Mouse (Mus musculus) heart, embryonic 12.5 days (tissue): Measurements from ENCODE around the gene Gkn2. TPM values are rescaled to one million over a fixed set of nuclear protein-coding genes. Genes with fewer than 3 reads are reported as not detected.

Experiments used
- ATAC-seq: fragments of 200-750 bp; cut with Nextera tagmentation; 2 replicates; pipeline ENCODE4 v1.8.0; 2017; ENCODE audit warnings: moderate TSS enrichment, moderate library complexity; ENCODE audit not compliant: insufficient number of reproducible peaks, low FRiP score
- H3K27ac ChIP-seq: fragments of 300-500 bp; sonication (generic); 2 replicates; pipeline ENCODE4 v1.5.1; 2016; ENCODE audit warnings: mild to moderate bottlenecking, moderate library complexity; ENCODE audit not compliant: poor library complexity, severe bottlenecking
- H3K27me3 ChIP-seq: fragments of 300-500 bp; sonication (generic); replicated peaks from 2 replicates; pipeline ENCODE4 v1.6.1; 2016; ENCODE audit warnings: mild to moderate bottlenecking, moderate library complexity
- H3K36me3 ChIP-seq: fragments of 300-500 bp; sonication (generic); 2 replicates; pipeline ENCODE4 v1.6.1; 2016; ENCODE audit warnings: mild to moderate bottlenecking, moderate library complexity
- H3K4me1 ChIP-seq: fragments of 300-500 bp; sonication (generic); replicated peaks from 2 replicates; pipeline ENCODE4 v1.6.1; 2016; ENCODE audit warnings: mild to moderate bottlenecking
- H3K4me2 ChIP-seq: fragments of 300-500 bp; sonication (generic); 2 replicates; pipeline ENCODE4 v1.6.1; 2016; ENCODE audit warnings: mild to moderate bottlenecking, moderate library complexity
- H3K4me3 ChIP-seq: fragments of 300-500 bp; sonication (generic); 2 replicates; pipeline ENCODE4 v1.5.1; 2016; ENCODE audit warnings: mild to moderate bottlenecking
- H3K9ac ChIP-seq: fragments of 300-500 bp; sonication (generic); 2 replicates; pipeline ENCODE4 v1.6.1; 2016; ENCODE audit warnings: mild to moderate bottlenecking, moderate library complexity
- H3K9me3 ChIP-seq: fragments of 300-500 bp; sonication (generic); replicated peaks from 2 replicates; pipeline ENCODE4 v1.6.1; 2016; ENCODE audit warnings: mild to moderate bottlenecking, moderate library complexity
- WGBS: fragments of 180-500 bp; shearing (Covaris S2); methylation state at CpG from one replicate; pipeline ENCODE4 v1.1.7; 2016; 5-methylcytosine and 5-hydroxymethylcytosine counted together
- polyA plus RNA-seq: library from polyadenylated mRNA; unstranded; fragments of >200 nt; fragmentation: Nextera tagmentation; extraction: Ambion mirVana; gene quantifications from 2 replicates; pipeline ENCODE4 v1.2.1, GENCODE M21; 2016

The Gkn2 gene
- polyA plus RNA-seq, 1 experiment from 2014 or later: not detected

- no peak overlapping the region for H3K27ac ChIP-seq
- H3K9me3 ChIP-seq: no peaks in the 10 kb centered on the region
- H3K4me3 ChIP-seq: no peak overlapping the region
- H3K9ac ChIP-seq: no peak overlapping the region
- WGBS: 76% methylated on average over 5 of the region's 5 CpGs
- peaks cover 54% of the 10 kb centered on the region for H3K27me3 ChIP-seq
- H3K4me1 ChIP-seq: no peaks in the 10 kb centered on the region
- no peaks in the 10 kb centered on the region for H3K36me3 ChIP-seq
- no peak overlapping the region for H3K4me2 ChIP-seq
- ATAC-seq: no peak
Measured at GRCm38 (mm10) chr6:87369223-87369622, 3.9 kb upstream of the Gkn2 start.

GRCm38 (mm10) chr6:87383926-87384691 lies 11.0 kb downstream of the Gkn2 start:
- Histone ChIP-seq H3K36me3 (no peaks in the 10 kb centered on the region), H3K9me3 (no peaks in the 10 kb centered on the region), H3K4me3 (peak overlapping the region; percentile 24), H3K27me3 (peaks cover 80% of the 10 kb centered on the region), H3K4me1 (peaks cover 13% of the 10 kb centered on the region), H3K27ac (no peak overlapping the region), H3K9ac (no peak overlapping the region), H3K4me2 (peak overlapping the region; percentile 64)
- ATAC-seq: no peak
- WGBS: 9% methylated on average over 24 of the region's 24 CpGs

GRCm38 (mm10) chr6:87384761-87385160 lies 11.6 kb downstream of the Gkn2 start:
- 51% methylated on average over 6 of the region's 6 CpGs for WGBS
- Histone ChIP-seq H3K27ac (no peak overlapping the region), H3K9ac (no peak overlapping the region), H3K9me3 (no peaks in the 10 kb centered on the region), H3K27me3 (peaks cover 78% of the 10 kb centered on the region), H3K4me2 (peak overlapping the region; percentile 64; the same call in 1 of the 2 replicates), H3K4me1 (peaks cover 19% of the 10 kb centered on the region), H3K4me3 (no peak overlapping the region), H3K36me3 (no peaks in the 10 kb centered on the region)
- ATAC-seq: no peak

GRCm38 (mm10) chr6:87386203-87386602 lies 13.0 kb downstream of the Gkn2 start:
- H3K27me3 ChIP-seq: peaks cover 77% of the 10 kb centered on the region
- no peak for ATAC-seq

GRCm38 (mm10) chr6:87386681-87387080 lies 13.5 kb downstream of the Gkn2 start:
- 74% methylated on average over 10 of the region's 10 CpGs for WGBS
- no peak for ATAC-seq
- H3K9me3 ChIP-seq: no peaks in the 10 kb centered on the region
- no peak overlapping the region for H3K9ac ChIP-seq
- H3K4me1 ChIP-seq: peaks cover 22% of the 10 kb centered on the region
- no peaks in the 10 kb centered on the region for H3K36me3 ChIP-seq
- peaks cover 76% of the 10 kb centered on the region for H3K27me3 ChIP-seq
- no peak overlapping the region for H3K4me3 ChIP-seq
- no peak overlapping the region for H3K27ac ChIP-seq
- H3K4me2 ChIP-seq: no peak overlapping the region

More at GRCm38 (mm10) chr6:87386203-87386602, 13.0 kb downstream of the Gkn2 start:
- H3K4me3 ChIP-seq: no peak overlapping the region
- H3K27ac ChIP-seq: no peak overlapping the region
- H3K36me3 ChIP-seq: no peaks in the 10 kb centered on the region
- no peak overlapping the region for H3K4me2 ChIP-seq
- no peak overlapping the region for H3K9ac ChIP-seq
- 5% methylated on average over 7 of the region's 7 CpGs for WGBS
- H3K4me1 ChIP-seq: peaks cover 22% of the 10 kb centered on the region
- H3K9me3 ChIP-seq: no peaks in the 10 kb centered on the region

- Histone ChIP-seq H3K9ac (no peak within 1 kb of the TSS), H3K4me2 (no peak within 1 kb of the TSS), H3K27ac (no peak within 1 kb of the TSS), H3K27me3 (peaks cover 73% of the 10 kb centered on the region), H3K36me3 (no peaks in the 10 kb centered on the region), H3K9me3 (no peaks in the 10 kb centered on the region), H3K4me3 (no peak within 1 kb of the TSS), H3K4me1 (peaks cover 31% of the 10 kb centered on the region)
- 43% methylated on average over 7 of the region's 7 CpGs for WGBS
- no peak for ATAC-seq
Measured at GRCm38 (mm10) chr6:87388877-87389276, 15.7 kb downstream of the Gkn2 start, which contains the start of gene Gkn3. TSS of gene Gkn3 (minus strand) at chr6:87388935.

- 21% methylated on average over 5 of the region's 5 CpGs for WGBS
- Histone ChIP-seq H3K36me3 (no peaks in the 10 kb centered on the region), H3K9ac (no peak overlapping the region), H3K27ac (no peak overlapping the region), H3K9me3 (no peaks in the 10 kb centered on the region), H3K4me2 (no peak overlapping the region), H3K4me1 (peaks cover 33% of the 10 kb centered on the region), H3K4me3 (no peak overlapping the region), H3K27me3 (peaks cover 77% of the 10 kb centered on the region)
- no peak for ATAC-seq
Measured at GRCm38 (mm10) chr6:87389455-87389989, 16.4 kb downstream of the Gkn2 start.

GRCm38 (mm10) chr6:87393466-87394205 lies 20.5 kb downstream of the Gkn2 start:
- no peak overlapping the region for H3K27ac ChIP-seq
- H3K9me3 ChIP-seq: no peaks in the 10 kb centered on the region
- 67% methylated on average over 8 of the region's 8 CpGs for WGBS
- H3K4me1 ChIP-seq: peaks cover 33% of the 10 kb centered on the region
- H3K27me3 ChIP-seq: peaks cover 76% of the 10 kb centered on the region
- H3K9ac ChIP-seq: no peak overlapping the region
- no peak for ATAC-seq
- no peak overlapping the region for H3K4me2 ChIP-seq
- no peak overlapping the region for H3K4me3 ChIP-seq
- no peaks in the 10 kb centered on the region for H3K36me3 ChIP-seq

- Histone ChIP-seq H3K4me3 (no peak overlapping the region), H3K36me3 (no peaks in the 10 kb centered on the region), H3K27me3 (peaks cover 74% of the 10 kb centered on the region), H3K4me2 (peak overlapping the region; percentile 47), H3K4me1 (peaks cover 28% of the 10 kb centered on the region), H3K9me3 (no peaks in the 10 kb centered on the region), H3K9ac (no peak overlapping the region), H3K27ac (no peak overlapping the region)
- no peak for ATAC-seq
- WGBS: 67% methylated on average over 9 of the region's 9 CpGs
Measured at GRCm38 (mm10) chr6:87394783-87395182, 21.6 kb downstream of the Gkn2 start.

GRCm38 (mm10) chr6:87399137-87399536 lies 26.0 kb downstream of the Gkn2 start:
- Histone ChIP-seq H3K9ac (no peak overlapping the region), H3K4me3 (no peak overlapping the region), H3K36me3 (no peaks in the 10 kb centered on the region), H3K27ac (no peak overlapping the region), H3K27me3 (peaks cover 42% of the 10 kb centered on the region), H3K9me3 (no peaks in the 10 kb centered on the region), H3K4me2 (no peak overlapping the region), H3K4me1 (peaks cover 36% of the 10 kb centered on the region)
- ATAC-seq: no peak
- WGBS: 3% methylated on average over 5 of the region's 5 CpGs

- no peak overlapping the region for H3K27ac ChIP-seq
- no peak overlapping the region for H3K9ac ChIP-seq
Measured at GRCm38 (mm10) chr6:87399886-87400566, 26.9 kb downstream of the Gkn2 start.

More at GRCm38 (mm10) chr6:87399886-87400566, 26.9 kb downstream of the Gkn2 start:
- peaks cover 31% of the 10 kb centered on the region for H3K4me1 ChIP-seq
- H3K4me3 ChIP-seq: no peak overlapping the region
- no peak overlapping the region for H3K4me2 ChIP-seq
- peaks cover 33% of the 10 kb centered on the region for H3K27me3 ChIP-seq
- no peaks in the 10 kb centered on the region for H3K9me3 ChIP-seq
- 30% methylated on average over 4 of the region's 4 CpGs for WGBS
- ATAC-seq: no peak
- H3K36me3 ChIP-seq: no peaks in the 10 kb centered on the region
